Mouse (Mus musculus) spleen, adult 18-20 months (tissue): ENCODE data around the gene Cmah.
"Not testable (repeated sequence)": the region's sequence is repeated elsewhere in the genome, so short reads cannot be mapped to it uniquely, and the experiment has no call there.

Experiments used
- DNase-seq, 2 experiments: peaks; one replicate each; pipeline ENCODE4 v3.0.0; 2022; ENCODE audit warnings: mixed read lengths in 2 of 2

The Cmah gene

GRCm38 (mm10) chr13:24342091-24342490, 14.9 kb downstream of the Cmah start:
- no peak for DNase-seq

DNA sequence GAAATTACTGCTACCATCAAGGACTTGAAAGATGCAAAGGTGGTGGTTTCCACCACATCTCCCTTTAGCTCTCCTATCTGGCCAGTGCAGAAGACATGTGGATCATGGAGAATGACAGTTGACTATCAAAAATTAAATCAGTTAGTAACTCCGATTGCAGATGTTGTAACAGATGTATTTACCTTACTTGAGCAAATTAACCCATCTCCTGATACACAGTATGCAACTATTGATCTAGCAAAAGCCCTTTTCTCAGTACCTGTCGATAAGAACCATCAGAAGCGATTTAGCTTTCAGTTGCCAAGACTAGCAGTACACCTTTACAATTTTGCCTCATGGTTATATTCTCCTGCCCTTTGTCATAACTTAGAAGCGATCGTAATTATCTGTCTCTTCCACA, 25.8 kb downstream of the Cmah start:
- no peak for DNase-seq

GRCm38 (mm10) chr13:24354751-24355150, 27.5 kb downstream of the Cmah start:
- DNase-seq: no peak

GRCm38 (mm10) chr13:24359181-24359580, 32.0 kb downstream of the Cmah start:
- no peak for DNase-seq

DNA sequence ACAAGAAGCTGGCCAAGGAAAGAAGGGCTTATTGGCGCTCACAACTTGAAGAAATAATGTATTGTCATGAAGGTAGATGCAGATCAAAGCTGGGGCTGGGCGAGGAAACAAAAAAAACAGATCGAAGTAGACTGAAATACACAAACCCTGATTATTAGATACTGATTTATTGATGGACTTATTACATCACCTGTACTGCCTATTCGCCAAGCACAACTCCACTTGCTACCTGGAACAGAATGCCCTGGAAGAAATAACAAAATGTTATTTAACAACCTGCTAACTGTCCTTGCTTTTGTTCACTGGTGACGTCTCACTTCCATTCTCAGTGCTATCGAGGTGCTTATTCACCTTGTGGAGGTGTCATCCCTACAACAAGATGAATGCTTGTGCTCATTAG, 38.0 kb downstream of the Cmah start:
- no peak for DNase-seq

DNA sequence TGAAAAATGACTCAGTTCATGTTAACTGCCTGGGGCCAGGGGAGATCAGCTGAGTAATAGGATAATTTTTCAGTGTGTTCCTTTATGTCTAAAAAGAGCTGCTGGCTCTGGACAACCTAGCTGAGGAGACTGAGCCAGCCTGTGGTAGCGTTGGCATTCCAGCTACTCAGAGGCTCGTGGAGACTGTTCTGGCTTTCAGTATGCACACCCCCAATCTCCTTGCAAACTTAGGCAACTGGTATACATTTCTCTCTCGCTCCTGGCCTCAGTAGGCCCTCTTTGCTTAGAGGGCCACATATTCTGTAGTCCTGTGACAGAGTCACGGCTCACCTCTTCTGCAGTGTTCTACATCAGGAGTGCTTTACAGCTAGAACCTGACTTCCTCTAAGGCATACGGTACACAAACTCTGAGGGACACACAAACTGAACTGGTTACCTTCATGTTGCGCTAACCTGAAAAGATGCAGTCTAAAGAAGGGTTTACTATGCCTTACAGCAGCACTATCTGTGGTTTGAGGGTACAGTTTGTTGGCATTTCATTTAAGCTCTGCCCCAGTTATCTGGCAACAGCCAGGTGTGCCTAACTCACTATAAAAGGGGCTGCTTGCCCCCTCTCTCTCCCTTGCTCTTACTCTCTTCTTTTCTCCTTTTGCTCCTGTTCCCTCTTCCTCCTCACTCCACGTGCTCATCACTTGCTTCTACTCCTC, 45.8 kb downstream of the Cmah start:
- DNase-seq: no peak

- DNase-seq: not testable (repeated sequence)
Measured at GRCm38 (mm10) chr13:24374606-24375005, 47.4 kb downstream of the Cmah start.

DNA sequence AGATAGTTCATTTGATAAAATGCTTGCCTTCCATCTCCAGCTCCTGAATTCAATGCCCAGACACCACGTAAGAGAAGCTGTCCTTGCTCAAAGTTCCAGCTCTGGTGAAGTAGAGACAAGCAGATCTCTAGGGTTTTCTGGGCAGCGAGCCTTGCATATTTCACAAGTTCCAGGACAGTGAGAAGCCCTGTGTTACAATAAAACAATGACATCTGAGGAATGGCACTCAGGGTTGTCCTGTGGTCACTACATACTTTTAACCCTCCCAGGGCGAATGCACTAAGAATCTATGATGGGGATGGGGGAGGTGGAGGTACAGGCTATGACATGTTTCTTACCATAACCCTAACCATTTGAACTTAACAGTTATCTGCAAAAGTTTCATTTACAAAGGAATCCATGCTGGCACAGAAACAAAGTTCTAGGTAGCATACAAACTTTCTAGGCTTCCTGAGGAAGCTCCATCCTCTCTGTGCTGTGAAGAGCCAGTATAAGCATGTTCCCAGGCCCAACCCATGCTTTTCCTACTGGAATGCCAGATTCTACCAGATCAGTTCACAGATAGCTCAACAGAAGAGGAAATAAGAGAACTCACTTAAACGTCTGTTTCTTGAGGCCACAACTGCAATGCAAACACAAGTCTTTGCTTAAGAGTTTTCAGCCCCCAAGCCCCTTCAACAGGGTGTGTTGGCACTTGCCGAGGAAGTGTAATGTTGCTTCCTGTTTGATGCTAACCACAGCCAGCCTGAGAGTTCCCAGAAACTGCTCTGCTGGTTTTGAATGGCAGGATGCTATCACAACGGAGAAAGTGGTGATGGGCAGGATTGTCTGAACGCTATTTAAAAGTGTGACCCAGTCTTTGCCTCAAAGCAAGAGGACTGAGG, 48.4 kb downstream of the Cmah start:
- DNase-seq: no peak

DNA sequence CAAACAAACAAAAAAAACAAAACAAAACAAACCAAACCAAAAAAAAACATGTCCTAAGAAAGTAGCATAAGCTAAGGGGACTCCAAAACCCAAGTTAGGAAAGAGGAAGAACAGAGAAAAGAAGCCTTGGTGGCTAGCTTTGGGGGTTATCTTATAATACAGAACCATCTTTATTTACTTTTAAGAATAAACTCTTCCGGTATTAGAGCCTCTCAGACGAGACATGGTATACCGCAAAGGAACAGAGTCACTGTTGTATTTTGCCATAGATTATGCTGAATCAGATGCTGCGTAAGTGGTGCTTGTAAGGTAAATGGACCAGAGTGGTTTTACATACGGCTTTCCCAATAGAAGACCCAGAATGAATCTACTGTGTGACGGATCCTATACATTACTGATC, 53.5 kb downstream of the Cmah start:
- no peak for DNase-seq

GRCm38 (mm10) chr13:24383885-24384284, 56.7 kb downstream of the Cmah start:
- no peak for DNase-seq

DNA sequence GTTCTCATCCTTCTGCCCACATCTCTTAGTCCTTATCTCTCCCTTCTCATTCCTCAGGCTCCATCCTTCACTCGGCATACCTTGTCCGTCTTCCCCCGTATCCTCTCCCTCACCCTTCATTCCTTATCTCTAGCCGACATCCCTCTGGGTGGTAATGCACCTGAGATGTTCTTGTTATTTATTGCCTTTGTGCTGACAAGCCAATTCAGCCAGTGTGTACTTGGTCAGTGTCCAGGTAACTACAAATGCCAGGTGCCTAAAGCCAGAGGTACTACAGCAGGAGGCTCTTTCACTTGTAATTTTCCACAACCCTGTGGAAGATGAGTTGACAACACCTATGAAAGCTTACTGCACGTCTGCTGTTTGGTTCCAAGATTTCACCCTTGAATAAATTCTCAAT, 64.7 kb downstream of the Cmah start:
- no peak for DNase-seq

DNA sequence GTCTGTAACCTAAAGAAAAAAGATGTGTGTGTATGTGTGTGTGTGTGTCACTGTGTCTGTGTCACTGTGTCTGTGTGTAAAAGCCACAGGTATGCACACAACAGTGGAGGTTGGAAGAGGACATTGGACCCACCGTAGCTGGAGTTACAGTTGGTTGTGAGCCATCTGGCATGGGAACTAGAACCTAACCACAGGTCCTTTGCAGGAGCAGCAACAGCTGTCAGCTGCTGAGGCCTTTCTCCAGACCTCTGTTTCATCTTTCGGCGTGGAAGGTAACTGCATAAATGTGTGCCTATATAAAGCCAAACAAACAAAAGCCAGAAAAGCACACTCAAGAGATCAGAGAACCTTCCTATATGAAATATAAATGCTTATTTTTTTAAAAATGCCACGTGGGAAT, 65.5 kb downstream of the Cmah start:
- no peak for DNase-seq

DNA sequence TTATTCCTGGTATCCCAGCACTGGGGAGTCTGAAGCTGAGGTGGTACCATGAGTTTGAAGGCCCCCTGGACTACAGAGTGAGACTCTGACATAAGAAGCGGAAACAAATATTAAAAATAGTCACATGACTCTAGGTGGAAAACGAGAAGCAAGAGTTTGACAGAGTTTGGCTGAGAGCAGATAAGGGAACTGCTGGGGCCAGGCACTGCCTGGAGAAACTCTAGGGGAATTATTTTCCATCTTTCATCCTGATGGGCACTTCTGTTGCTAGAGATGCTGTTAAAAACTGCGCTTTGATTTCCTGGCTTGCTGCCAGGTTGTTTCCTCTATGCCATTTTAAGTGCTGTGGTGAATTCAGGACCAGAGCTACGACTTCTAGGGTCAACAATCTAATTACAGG, 65.9 kb downstream of the Cmah start:
- DNase-seq: peak in 1 of 2 experiments; percentile 38

DNA sequence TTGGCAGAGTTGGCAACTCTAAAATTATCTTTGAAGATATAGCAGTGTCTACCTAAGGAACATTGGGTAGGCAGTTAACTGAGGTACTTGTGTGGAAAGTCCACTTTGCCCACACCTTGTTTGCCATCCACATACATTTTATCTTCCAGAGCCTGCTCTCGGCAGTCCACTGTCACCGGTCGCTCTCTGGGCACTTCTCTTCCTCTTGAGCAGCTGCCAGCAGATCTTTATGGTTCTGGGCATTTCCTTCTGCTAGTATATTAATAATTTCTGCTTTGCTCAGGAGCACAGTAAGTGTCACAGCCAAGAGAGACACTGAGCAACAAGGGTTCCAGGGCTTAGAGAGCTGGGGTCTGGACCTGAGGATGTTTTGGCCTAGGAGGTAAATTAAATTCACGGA, 68.6 kb downstream of the Cmah start:
- DNase-seq: no peak

- no peak for DNase-seq
Measured at GRCm38 (mm10) chr13:24397181-24397580, 70.0 kb downstream of the Cmah start.

- DNase-seq: no peak
Measured at GRCm38 (mm10) chr13:24398488-24398887, 71.3 kb downstream of the Cmah start.

- peak; percentile 50 to 55 for DNase-seq
Measured at GRCm38 (mm10) chr13:24401821-24402220, 74.6 kb downstream of the Cmah start.

- no peak for DNase-seq
Measured at GRCm38 (mm10) chr13:24403054-24403453, 75.8 kb downstream of the Cmah start.

- no peak for DNase-seq
Measured at GRCm38 (mm10) chr13:24406847-24407246, 79.6 kb downstream of the Cmah start.

DNA sequence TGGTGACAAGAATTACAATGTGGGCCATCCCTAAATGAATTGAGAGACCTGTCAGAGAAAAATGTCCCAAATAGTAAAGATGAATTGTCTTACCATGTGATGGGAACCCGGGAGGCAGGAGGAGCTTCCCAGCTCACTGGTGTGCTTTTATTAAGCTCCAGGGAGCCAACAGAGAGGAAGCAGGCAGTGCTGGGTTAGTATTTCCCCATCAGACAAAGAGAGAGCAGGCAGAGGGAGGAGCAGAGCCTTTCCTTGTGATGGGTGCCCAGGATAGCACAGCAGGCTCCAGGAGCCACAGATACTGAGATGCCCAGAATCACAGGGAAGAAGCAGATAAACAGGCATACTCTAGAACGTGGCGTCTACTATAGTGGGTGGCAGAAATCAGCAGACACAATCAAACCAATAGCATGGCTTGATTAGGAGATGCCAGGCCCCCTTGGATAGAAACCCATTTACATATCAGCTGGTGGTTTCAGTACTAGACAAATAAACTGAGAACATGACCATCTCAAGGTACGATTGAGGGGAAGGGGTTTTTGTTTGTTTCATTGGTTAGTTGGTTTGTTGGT, 87.5 kb downstream of the Cmah start:
- DNase-seq: peak; percentile 20 to 34

DNA sequence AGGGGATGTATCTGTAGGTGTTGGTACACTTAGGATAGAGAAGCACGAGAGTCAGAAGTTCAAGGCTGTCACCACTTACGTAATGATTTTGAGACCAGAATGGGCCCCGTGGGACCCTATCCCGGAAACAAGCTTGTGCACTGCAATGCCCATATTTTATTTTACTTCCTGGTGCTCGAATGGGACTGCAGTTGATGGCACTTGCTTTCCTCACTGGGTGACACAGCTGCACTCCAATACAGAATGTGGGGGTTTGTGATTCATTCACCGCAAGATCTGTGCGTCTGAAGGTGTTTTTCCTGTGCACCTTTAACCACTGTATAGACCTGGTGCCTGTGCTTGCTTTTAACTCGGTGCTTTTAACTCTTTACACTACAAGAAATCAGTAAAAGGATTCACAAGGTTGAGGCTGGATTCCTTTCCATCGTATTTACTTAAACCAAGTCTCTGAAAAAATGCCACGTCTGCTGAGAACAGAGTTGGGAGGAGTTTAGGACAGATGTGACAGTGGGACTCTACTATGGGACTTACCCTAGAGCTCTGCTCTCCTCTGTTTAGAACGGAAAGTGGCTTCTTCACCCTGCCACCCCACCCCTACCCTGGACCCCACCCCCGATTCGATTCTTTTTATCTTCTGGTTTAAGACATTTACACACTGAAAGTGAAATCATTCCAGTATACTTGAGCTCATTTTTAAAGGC, 88.5 kb downstream of the Cmah start:
- DNase-seq: peak; percentile 67 to 70

DNA sequence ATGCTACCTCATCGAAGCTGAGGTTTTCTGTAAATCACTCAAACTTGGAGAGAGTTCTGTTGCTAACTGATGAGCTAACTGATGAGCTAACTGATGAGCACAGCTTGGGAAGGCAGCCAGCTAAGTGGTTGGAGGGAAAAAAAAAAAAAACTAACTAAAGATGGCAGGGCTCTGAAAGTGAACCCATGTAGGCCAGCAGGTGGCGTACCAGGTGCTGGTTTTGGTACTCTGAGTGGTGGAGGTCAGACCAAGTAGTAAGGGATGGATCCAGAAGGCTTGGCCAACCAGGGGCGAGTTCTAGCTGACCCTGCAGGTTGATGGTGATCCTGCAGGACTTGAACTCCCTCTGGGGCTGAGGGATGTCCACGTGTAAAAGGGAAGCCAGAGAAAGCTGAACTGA, 89.2 kb downstream of the Cmah start:
- DNase-seq: peak; percentile 73 to 84

- DNase-seq: no peak
Measured at GRCm38 (mm10) chr13:24418024-24418423, 90.8 kb downstream of the Cmah start.
